Mouse (Mus musculus) myocyte (in vitro differentiated cells): ENCODE results near the gene Gpc6.

Source experiments
- E2F4 ChIP-seq: IDR thresholded peaks from one replicate; pipeline ENCODE4 v1.6.1; 2011; ENCODE audit warnings: mild to moderate bottlenecking, control low read depth, moderate library complexity; ENCODE audit not compliant: insufficient read depth
- MYOG ChIP-seq, 3 experiments: IDR thresholded peaks; one replicate each; pipeline ENCODE4 v1.6.1; 2011; ENCODE audit warnings: control low read depth in 2 of 3, low read depth in 2 of 3, mild to moderate bottlenecking in 2 of 3; ENCODE audit not compliant: insufficient read length in 2 of 3, control insufficient read depth in 1 of 3, insufficient read depth in 1 of 3
- POLR2A ChIP-seq: IDR thresholded peaks from one replicate; pipeline ENCODE4 v1.6.1; 2011; ENCODE audit warnings: low read depth, mild to moderate bottlenecking, control low read depth, moderate library complexity; ENCODE audit not compliant: insufficient read length
- POLR2AphosphoS2 ChIP-seq: IDR thresholded peaks from one replicate; pipeline ENCODE4 v1.6.1; 2011; ENCODE audit warnings: low read depth, control low read depth; ENCODE audit not compliant: insufficient read length
- TCF12 ChIP-seq: IDR thresholded peaks from one replicate; pipeline ENCODE4 v1.6.1; 2011; ENCODE audit warnings: mild to moderate bottlenecking, control low read depth; ENCODE audit not compliant: poor library complexity, insufficient read depth, severe bottlenecking
- TCF3 ChIP-seq: IDR thresholded peaks from one replicate; pipeline ENCODE4 v1.6.1; 2011; ENCODE audit warnings: low read depth, control low read depth; ENCODE audit not compliant: insufficient read length

- no peak for TF ChIP-seq POLR2AphosphoS2
- no peak for TF ChIP-seq TCF12
- TF ChIP-seq MYOG (IDR thresholded peaks at IDR 0.05; ENCODE audit: control insufficient read depth in 1 of 3, insufficient read depth in 1 of 3, insufficient read length in 2 of 3, low read depth in 2 of 3) = no peak
- no peak for TF ChIP-seq POLR2A
- TF ChIP-seq TCF3 = no peak
- TF ChIP-seq E2F4 = no peak
These were observed 313.1 kb downstream of the Gpc6 start for GRCm38 (mm10) chr14:117238226-117238625.
